Mouse (Mus musculus) ES-E14 (cell line): ENCODE measurements at regions not wholly inside any gene's neighbourhood (a gene's known extent, or its start where the extent isn't known, plus 50 kb on each side); places are given as distances from the start of the nearest gene placed in this dataset.

Experiments used
- DNase-seq: peaks from one replicate; pipeline ENCODE4 v3.0.0-alpha.2; 2013; ENCODE audit warnings: low read depth, low spot score
- H3K27ac ChIP-seq: 2 replicates; pipeline ENCODE4 v1.5.1; 2012; ENCODE audit warnings: low read depth, mild to moderate bottlenecking, low read length, moderate library complexity, mixed read lengths; ENCODE audit not compliant: poor library complexity, insufficient read depth, severe bottlenecking
- H3K36me3 ChIP-seq: 2 replicates; pipeline ENCODE4 v1.6.1; 2012; ENCODE audit warnings: mild to moderate bottlenecking, low read length, moderate library complexity, mixed read lengths; ENCODE audit not compliant: control insufficient read depth, poor library complexity, insufficient read depth, severe bottlenecking
- H3K4me1 ChIP-seq, 2 experiments: fragments of 150-350 bp in 1 of 2; sonication (generic) in 1 of 2; 2 replicates each; pipeline ENCODE4 v1.6.1; 2012; ENCODE audit warnings: low read length in 2 of 2, mild to moderate bottlenecking in 1 of 2, mixed read lengths in 1 of 2; ENCODE audit not compliant: control insufficient read depth in 2 of 2, insufficient read depth in 2 of 2, poor library complexity in 1 of 2
- H3K4me3 ChIP-seq, 2 experiments: fragments of 150-350 bp in 1 of 2; sonication (generic) in 1 of 2; 2 replicates each; pipeline ENCODE4 v1.5.1; 2012; ENCODE audit warnings: low read length in 2 of 2, low read depth in 1 of 2, mild to moderate bottlenecking in 1 of 2, mixed read lengths in 1 of 2; ENCODE audit not compliant: insufficient read depth in 1 of 2, poor library complexity in 1 of 2, severe bottlenecking in 1 of 2
- H3K9ac ChIP-seq: 2 replicates; pipeline ENCODE4 v1.6.1; 2012; ENCODE audit warnings: low read depth, mild to moderate bottlenecking, low read length, mixed read lengths; ENCODE audit not compliant: poor library complexity, insufficient read depth, severe bottlenecking
- H3K9me3 ChIP-seq: fragments of 150-350 bp; sonication (generic); 2 replicates; pipeline ENCODE4 v1.6.1; 2012; ENCODE audit warnings: low read depth, mild to moderate bottlenecking, low read length; ENCODE audit not compliant: control insufficient read depth, insufficient read depth
- CHD2 ChIP-seq: IDR thresholded peaks from 2 replicates; pipeline ENCODE4 v1.6.1; 2014; ENCODE audit warnings: mild to moderate bottlenecking, low read depth, low read length, inconsistent platforms
- HCFC1 ChIP-seq: IDR thresholded peaks from 2 replicates; pipeline ENCODE4 v1.6.1; 2012; ENCODE audit warnings: low read length, inconsistent platforms, borderline replicate concordance; ENCODE audit not compliant: insufficient read depth
- MAFK ChIP-seq: IDR thresholded peaks from 2 replicates; pipeline ENCODE4 v1.6.1; 2014; ENCODE audit warnings: mild to moderate bottlenecking, low read depth, low read length, inconsistent platforms; ENCODE audit not compliant: insufficient read depth
- ZC3H11A ChIP-seq: IDR thresholded peaks from 2 replicates; pipeline ENCODE4 v1.6.1; 2012; ENCODE audit warnings: low read depth, mild to moderate bottlenecking, inconsistent platforms, low read length, borderline replicate concordance
- ZNF384 ChIP-seq: IDR thresholded peaks from 2 replicates; pipeline ENCODE4 v1.6.1; 2012; ENCODE audit warnings: low read depth, low read length, inconsistent platforms
- in situ Hi-C, 2 experiments: fragments of 600-800 bp; cut with MboI; formaldehyde crosslinking; loops; one replicate each; pipeline ENCODE4 v1.15.1; 2025; ENCODE audit warnings: low sequenced_read_pairs in 2 of 2, inconsistent platforms in 1 of 2; ENCODE audit not compliant: unreplicated experiment in 2 of 2

- Histone ChIP-seq H3K9ac (no peak overlapping the region), H3K4me3 (no peak overlapping the region), H3K27ac (no peak overlapping the region)
Measured at GRCm38 (mm10) chr7:98783954-98784353, 51.0 kb upstream of the Wnt11 start.

GRCm38 (mm10) chr7:98784369-98784931, 50.5 kb upstream of the Wnt11 start:
- DNase-seq, result no peak
- in situ Hi-C loops, result no loop called here
- no peak overlapping the region for H3K4me3 ChIP-seq

More at GRCm38 (mm10) chr7:98783954-98784353, 51.0 kb upstream of the Wnt11 start:
- no peak for TF ChIP-seq CHD2
- TF ChIP-seq ZC3H11A, result no peak
- TF ChIP-seq HCFC1, result no peak
- no peak for TF ChIP-seq ZNF384
- TF ChIP-seq MAFK, result no peak
- H3K4me1 ChIP-seq, result peaks cover 0 to 4% of the 10 kb centered on the region in 2 experiments; a peak in 2 of 4 replicates
- H3K9me3 ChIP-seq, result no peaks in the 10 kb centered on the region
- in situ Hi-C loops, result no loop called here
- H3K36me3 ChIP-seq, result no peaks in the 10 kb centered on the region
- DNase-seq, result no peak

More at GRCm38 (mm10) chr7:98784369-98784931, 50.5 kb upstream of the Wnt11 start:
- no peak for TF ChIP-seq MAFK
- TF ChIP-seq ZNF384, result no peak
- no peak for TF ChIP-seq ZC3H11A
- no peak for TF ChIP-seq HCFC1
- no peak for TF ChIP-seq CHD2
- Histone ChIP-seq H3K27ac (no peak overlapping the region), H3K4me1 (peaks cover 3 to 7% of the 10 kb centered on the region in 2 experiments; a peak in 3 of 4 replicates), H3K36me3 (no peaks in the 10 kb centered on the region), H3K9me3 (no peaks in the 10 kb centered on the region), H3K9ac (no peak overlapping the region)
